14 mouse cellular contexts compared by ENCODE assay signal in the genomic region with DNA sequence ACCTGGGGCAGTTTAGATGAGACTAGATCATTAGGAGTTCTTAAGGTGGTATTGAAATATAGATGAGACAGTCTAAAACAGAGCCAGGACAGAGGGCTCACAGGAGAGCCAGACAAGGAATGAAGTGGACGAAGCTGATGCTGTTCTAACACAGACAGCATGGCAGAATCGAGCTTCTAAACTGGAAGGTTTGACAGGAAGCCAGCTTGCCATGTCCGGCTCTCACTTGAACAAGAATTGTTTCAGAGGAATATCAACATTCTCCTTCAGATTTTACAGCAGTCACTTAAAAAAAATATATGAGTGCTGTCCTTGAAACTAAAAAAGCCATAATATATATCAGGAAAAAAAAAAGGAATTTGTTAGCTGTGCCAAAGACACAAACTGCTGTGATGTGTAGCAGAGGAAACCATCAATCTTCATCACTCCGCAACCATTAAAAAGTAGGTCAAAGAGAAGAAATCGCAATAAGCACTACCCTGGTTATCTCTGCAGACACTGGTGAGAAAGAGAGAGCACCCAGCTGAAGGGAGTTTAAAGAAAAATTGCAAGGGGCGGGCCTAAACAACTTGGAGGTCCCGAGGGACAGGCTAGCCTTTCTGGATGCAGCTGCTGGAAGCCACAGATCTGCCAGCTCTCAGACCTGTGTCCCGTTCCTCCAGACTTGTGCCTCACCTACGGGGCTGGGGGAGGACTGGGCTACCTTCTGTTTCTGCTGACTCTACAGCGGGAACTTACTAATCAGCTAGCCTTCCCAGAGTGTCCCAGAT.
DNase-seq lines count a peak whose midpoint lies in the region; ATAC-seq and TF ChIP-seq lines count a peak whose summit lies in the region.
"Had no signal": no experiment of that assay in that cellular context is flagged by ENCODE, and none has a peak within 500 bp of the region (broad histone marks: within the 10 kb centered on the region; RNA-seq: fewer than 3 reads in every experiment).

No protein-coding gene starts in this region.

- intact Hi-C loops in left cerebral cortex, postnatal 36 days (cut with DNase I) = no loop called here

- no peaks in the 10 kb centered on the region for H3K36me3 ChIP-seq in lung, embryonic 15.5 days
- no peaks in the 10 kb centered on the region for H3K36me3 ChIP-seq in heart, embryonic 11.5 days (ENCODE audit: control insufficient read depth, insufficient read depth, low read length)
- no peaks in the 10 kb centered on the region for H3K36me3 ChIP-seq in kidney, postnatal 0 days (ENCODE audit: insufficient read depth, low read length)
- H3K36me3 ChIP-seq: embryonic facial prominence, embryonic 13.5 days; G1E; neural tube, embryonic 12.5 days had no signal

- H3K9me3 ChIP-seq in lung, embryonic 15.5 days = no peaks in the 10 kb centered on the region
- no peaks in the 10 kb centered on the region for H3K9me3 ChIP-seq in heart, embryonic 11.5 days (replicated peaks; ENCODE audit: control insufficient read depth, low read length)
- no peaks in the 10 kb centered on the region for H3K9me3 ChIP-seq in kidney, postnatal 0 days (replicated peaks; ENCODE audit: low read length)
- H3K9me3 ChIP-seq: embryonic facial prominence, embryonic 13.5 days; G1E; neural tube, embryonic 12.5 days had no signal

- peaks cover 26% of the 10 kb centered on the region for H3K4me1 ChIP-seq in lung, embryonic 15.5 days
- peaks cover 19% of the 10 kb centered on the region for H3K4me1 ChIP-seq in heart, embryonic 11.5 days (ENCODE audit: control insufficient read depth, insufficient read depth, low read length)
- H3K4me1 ChIP-seq in kidney, postnatal 0 days (replicated peaks; ENCODE audit: insufficient read depth, low read length) = 0 out of 2 replicates have a peak, but pooled peaks cover 5% of the 10 kb centered on the region
- H3K4me1 ChIP-seq: neural tube, embryonic 12.5 days had no signal

- 19% methylated on average over 10 of the region's 10 CpGs for WGBS in lung, embryonic 15.5 days
- 37% methylated on average over 10 of the region's 10 CpGs for WGBS in heart, embryonic 11.5 days (ENCODE audit: insufficient replicate concordance)
- WGBS in kidney, postnatal 0 days = 24% methylated on average over 10 of the region's 10 CpGs

- H3K27me3 ChIP-seq in lung, embryonic 15.5 days = no peaks in the 10 kb centered on the region
- no peaks in the 10 kb centered on the region for H3K27me3 ChIP-seq in heart, embryonic 11.5 days (ENCODE audit: control insufficient read depth, insufficient read depth, low read length)
- no peaks in the 10 kb centered on the region for H3K27me3 ChIP-seq in kidney, postnatal 0 days (ENCODE audit: insufficient read depth, low read length)
- H3K27me3 ChIP-seq: embryonic facial prominence, embryonic 13.5 days; neural tube, embryonic 12.5 days had no signal

- peak; percentile 81 for ATAC-seq in lung, embryonic 15.5 days (ENCODE audit: borderline replicate concordance, extremely low read depth, low FRiP score, low TSS enrichment)
- ATAC-seq in heart, embryonic 11.5 days (replicated peaks; ENCODE audit: insufficient number of reproducible peaks, low FRiP score, low TSS enrichment) = no peak
- peak; percentile 72 for ATAC-seq in kidney, postnatal 0 days (replicated peaks; ENCODE audit: low FRiP score, low read depth)

- no peak overlapping the region for H3K4me3 ChIP-seq in lung, embryonic 15.5 days
- no peak overlapping the region for H3K4me3 ChIP-seq in heart, embryonic 11.5 days (ENCODE audit: low read depth, low read length)
- no peak overlapping the region for H3K4me3 ChIP-seq in kidney, postnatal 0 days (replicated peaks; ENCODE audit: low read depth, low read length)
- H3K4me3 ChIP-seq: embryonic facial prominence, embryonic 13.5 days; neural tube, embryonic 12.5 days had no signal

- H3K27ac ChIP-seq in lung, embryonic 15.5 days = peak overlapping the region; percentile 84
- no peak overlapping the region for H3K27ac ChIP-seq in heart, embryonic 11.5 days (ENCODE audit: low read depth, low read length)
- H3K27ac ChIP-seq in kidney, postnatal 0 days = peak overlapping the region; percentile 83
- H3K27ac ChIP-seq: embryonic facial prominence, embryonic 13.5 days; macrophage; neural tube, embryonic 12.5 days had no signal

- no peak for TF ChIP-seq CTCF in kidney, postnatal 0 days (IDR thresholded peaks at IDR 0.05; ENCODE audit: low read depth)

- DNase-seq in lung, postnatal 25 days (ENCODE audit: low spot score) = no peak
- DNase-seq in kidney, postnatal 0 days (ENCODE audit: low spot score) = peak; percentile 93
- peak; percentile 50 for DNase-seq in retina, postnatal 1 day
- no peak for DNase-seq in urinary bladder, postnatal 10 days (ENCODE audit: low spot score)
- DNase-seq in thymus, postnatal 10 days (ENCODE audit: low spot score in 2 of 2) = no peak
- DNase-seq in left cerebral cortex, postnatal 36 days (ENCODE audit: low spot score in 2 of 2) = no peak
- DNase-seq: gastrocnemius, postnatal 10 days; spleen, adult 18-20 months had no signal

- peak overlapping the region; percentile 7; the same call in 1 of the 2 replicates for H3K4me2 ChIP-seq in lung, embryonic 15.5 days
- peak overlapping the region; percentile 19 for H3K4me2 ChIP-seq in heart, embryonic 11.5 days
- H3K4me2 ChIP-seq in kidney, postnatal 0 days (ENCODE audit: low read length) = no peak overlapping the region
- H3K4me2 ChIP-seq: embryonic facial prominence, embryonic 13.5 days; neural tube, embryonic 12.5 days had no signal

- H3K9ac ChIP-seq in lung, embryonic 15.5 days = no peak overlapping the region
- H3K9ac ChIP-seq in heart, embryonic 11.5 days (ENCODE audit: low read depth, low read length) = 0 out of 2 replicates have a peak overlapping the region, but pooled peaks have one; percentile 6
- H3K9ac ChIP-seq in kidney, postnatal 0 days (ENCODE audit: low read depth, low read length) = no peak overlapping the region
- H3K9ac ChIP-seq: embryonic facial prominence, embryonic 13.5 days; neural tube, embryonic 12.5 days had no signal

Comparison
In these comparisons a context has a peak if more than half of its experiments do, and no peak if none do; other contexts are left out.
1. DNase-seq: peak in kidney, postnatal 0 days (single experiment) and retina, postnatal 1 day (single experiment); none in lung, postnatal 25 days (single experiment), urinary bladder, postnatal 10 days (single experiment), thymus, postnatal 10 days (0 of 2) and left cerebral cortex, postnatal 36 days (0 of 2).